Mouse (Mus musculus): ENCODE measurements at regions not wholly inside any gene's neighbourhood (a gene's known extent, or its start where the extent isn't known, plus 50 kb on each side); places are given as distances from the start of the nearest gene placed in this dataset.
"Not testable (repeated sequence)": the region's sequence is repeated elsewhere in the genome, so short reads cannot be mapped to it uniquely, and the experiment has no call there.

- no peak for DNase-seq (ENCODE audit: low read depth)
Observed at GRCm38 (mm10) chr14:86315974-86316373, 825.1 kb downstream of the Diaph3 start.

DNA sequence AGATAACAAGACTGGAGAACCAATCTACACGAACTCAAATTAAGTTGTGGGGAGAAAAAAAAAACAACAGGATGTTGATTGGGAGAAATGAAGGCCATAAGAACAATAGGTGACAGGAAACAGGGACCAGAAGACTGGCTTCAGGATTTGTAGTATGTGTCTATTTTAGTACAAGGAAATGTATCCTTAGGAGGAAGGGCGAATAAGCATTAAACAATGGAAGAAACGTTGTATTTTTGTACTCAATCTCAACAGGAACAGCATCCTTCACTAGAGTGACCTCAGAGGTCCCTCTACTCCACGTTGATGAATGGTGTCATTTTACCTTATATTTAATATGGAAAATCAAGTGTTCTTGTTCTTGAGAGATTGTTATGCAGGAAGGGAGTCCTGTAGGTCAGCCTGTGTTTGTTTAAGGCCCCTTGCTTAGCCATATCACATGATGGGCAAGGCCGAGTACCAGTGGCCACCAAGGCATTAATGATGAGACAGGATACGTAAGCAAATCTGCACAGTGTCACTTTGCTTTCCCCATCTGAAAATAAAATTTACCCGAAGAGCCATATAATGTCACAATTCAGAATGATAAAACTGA lies 832.0 kb downstream of the Diaph3 start:
- no peak for DNase-seq (ENCODE audit: low read depth)

DNA sequence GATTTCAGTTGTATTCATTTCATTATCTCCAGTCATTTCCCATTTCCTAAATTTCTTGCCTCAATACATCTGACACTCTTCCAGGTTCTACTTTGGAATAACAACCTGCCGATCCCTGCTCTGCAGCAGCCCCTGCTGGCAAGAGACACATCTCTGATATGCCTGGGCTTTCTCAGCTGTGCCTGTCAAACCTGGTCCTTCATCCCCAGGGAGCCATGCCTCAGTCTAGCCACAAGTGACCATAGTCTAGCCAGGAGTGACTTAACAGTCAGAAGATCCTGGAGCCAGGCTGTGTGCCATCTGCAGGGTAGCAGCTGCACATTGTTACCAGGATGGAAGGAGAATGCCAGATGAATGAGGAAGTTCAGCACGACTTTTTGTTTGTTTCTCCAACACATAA lies 833.2 kb downstream of the Diaph3 start:
- DNase-seq (ENCODE audit: low read depth), result no peak

GRCm38 (mm10) chr14:86301666-86302065 lies 839.4 kb downstream of the Diaph3 start:
- DNase-seq (ENCODE audit: low read depth), result no peak

DNA sequence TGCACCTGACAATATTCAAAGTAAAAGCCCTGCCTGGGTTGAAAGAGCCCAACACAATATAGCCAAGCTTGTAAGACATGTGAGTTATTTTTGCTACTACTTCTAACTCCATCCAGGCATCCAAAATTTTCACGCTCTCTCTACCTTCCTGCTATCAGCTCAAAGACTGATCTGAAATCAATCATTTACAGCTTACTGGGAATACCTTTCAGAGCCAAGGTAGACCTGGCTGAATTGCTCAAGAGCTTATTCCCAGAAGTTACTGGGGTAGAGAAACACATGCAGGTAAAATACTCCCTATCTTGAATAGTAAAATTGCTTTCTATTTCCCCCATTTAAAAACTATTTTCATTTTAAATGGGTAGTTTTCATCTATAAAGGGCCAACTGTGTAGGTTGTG lies 840.2 kb downstream of the Diaph3 start:
- DNase-seq (ENCODE audit: low read depth), result no peak

DNA sequence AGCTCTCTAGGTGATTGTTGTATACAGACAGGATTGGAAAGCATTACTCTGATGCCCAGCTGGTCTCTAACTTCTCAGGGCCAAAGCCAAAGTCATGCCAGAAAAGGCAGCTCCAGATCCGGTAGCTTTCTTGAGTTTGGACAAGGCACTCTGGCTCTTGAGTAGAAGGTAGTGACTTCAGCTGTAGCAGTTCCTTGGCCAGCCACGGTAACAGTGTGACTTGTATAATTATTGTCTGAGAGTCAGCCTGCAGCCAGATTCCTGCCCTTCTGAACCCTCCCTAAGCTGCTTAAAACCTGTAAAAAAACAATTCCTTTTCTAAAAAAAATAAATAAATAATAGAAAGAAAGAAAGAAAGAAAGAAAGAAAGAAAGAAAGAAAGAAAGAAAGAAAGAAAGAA lies 843.0 kb downstream of the Diaph3 start:
- DNase-seq (ENCODE audit: low read depth), result no peak

- not testable (repeated sequence) for DNase-seq (ENCODE audit: low read depth)
Observed at GRCm38 (mm10) chr14:86294606-86295005, 846.4 kb downstream of the Diaph3 start.

DNA sequence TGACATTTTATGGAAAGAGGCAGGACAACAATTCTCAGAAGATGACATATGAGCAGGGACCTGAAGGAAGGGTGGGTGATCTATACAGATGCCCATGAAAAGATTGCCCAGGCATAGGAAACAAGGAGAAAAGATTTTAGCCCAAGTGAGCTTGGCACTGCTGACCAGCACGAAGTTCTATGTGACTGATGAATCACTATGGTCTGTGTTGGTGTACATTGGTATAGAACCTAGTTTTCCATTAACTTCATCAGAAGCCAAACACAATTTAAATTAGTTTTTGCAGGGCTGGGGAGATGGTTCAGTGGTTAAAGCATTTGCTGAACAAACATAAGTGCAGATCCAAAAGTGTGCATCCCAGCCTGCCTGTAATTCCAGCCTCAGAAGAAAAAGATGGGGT lies 847.2 kb downstream of the Diaph3 start:
- DNase-seq (ENCODE audit: low read depth), result no peak

GRCm38 (mm10) chr14:86293371-86293770 lies 847.7 kb downstream of the Diaph3 start:
- DNase-seq (ENCODE audit: low read depth), result no peak

DNA sequence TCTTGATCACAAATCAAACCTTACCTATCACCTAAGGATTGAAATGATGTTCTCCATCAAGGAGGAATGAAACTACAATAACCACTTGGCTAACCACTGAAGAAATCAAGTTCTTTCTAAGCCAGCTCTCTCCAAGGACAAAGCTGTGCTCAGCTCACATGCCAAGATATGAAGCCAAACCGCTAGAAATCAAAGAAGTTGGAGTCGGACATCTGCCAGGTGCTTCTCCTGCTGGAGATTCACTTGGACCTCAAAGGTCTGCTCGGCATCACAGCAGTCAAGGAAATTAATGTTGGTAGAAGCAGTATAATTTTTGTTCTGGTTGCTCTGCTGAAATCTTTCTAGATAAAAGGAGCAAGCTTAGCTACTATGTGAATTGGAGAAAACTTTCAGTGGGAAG lies 850.5 kb downstream of the Diaph3 start:
- DNase-seq (ENCODE audit: low read depth), result no peak

GRCm38 (mm10) chr14:86261640-86262230 lies 879.3 kb downstream of the Diaph3 start:
- no peak for DNase-seq (ENCODE audit: low read depth)

DNA sequence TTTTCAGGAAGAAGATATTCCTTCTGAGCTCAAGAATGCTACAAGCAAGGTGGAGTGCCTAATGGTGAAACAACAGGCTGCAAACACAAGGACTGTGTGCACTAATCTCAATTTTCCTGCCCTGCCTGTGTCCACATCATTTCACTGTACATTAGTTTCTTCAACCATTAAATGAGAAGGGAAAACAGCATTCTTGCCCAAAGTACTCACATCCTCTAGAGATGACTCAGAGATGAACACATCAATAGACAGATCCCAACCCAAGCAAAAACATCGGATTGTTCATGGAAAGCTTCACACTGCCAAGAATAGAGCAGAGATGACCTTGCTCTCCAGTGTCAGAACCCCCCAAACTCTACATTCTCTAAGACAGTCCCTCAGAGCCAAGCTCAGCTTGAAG lies 886.8 kb downstream of the Diaph3 start:
- DNase-seq (ENCODE audit: low read depth), result no peak

- no peak for DNase-seq (ENCODE audit: low read depth)
Observed at GRCm38 (mm10) chr14:86251617-86252016, 889.4 kb downstream of the Diaph3 start.

DNA sequence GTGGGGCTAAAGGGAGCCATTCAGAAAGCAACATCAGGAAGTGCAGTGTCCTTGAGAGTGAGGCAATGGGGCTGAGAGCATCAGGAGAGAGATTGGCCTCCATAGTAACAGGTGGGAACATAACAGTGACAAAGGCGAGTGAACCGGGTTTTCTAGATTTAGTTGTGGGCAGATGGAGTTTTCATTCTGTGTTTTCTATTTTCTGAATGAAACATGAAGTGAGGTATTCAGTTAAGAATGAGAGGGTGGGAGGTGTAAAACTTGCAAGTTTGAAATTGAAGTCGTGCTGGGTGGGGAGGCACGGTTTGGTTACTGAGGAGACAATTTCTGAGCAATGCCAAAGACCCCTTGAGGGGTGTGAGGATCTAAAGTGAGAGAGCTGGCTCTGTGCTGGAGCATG lies 893.3 kb downstream of the Diaph3 start:
- no peak for DNase-seq (ENCODE audit: low read depth)

DNA sequence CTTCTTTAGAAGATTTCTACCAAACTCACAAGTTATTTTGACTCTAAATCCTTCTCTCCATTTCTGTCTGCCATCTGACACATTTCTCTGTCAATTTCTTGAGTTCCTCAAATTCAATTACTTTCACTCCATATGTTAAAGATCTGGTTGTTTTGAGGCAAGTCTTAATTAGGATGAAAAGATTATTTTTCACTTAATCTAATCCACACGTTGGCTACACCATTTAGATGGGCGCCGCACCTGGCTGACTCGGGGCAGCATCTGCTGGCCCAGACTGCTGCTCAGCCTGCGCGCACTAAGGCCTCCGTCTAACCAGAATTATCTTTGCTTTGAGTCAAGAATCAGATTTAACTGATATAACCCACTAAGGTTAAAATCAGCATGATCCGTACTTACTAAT lies 894.3 kb downstream of the Diaph3 start:
- DNase-seq (ENCODE audit: low read depth), result no peak

GRCm38 (mm10) chr14:86243662-86244061 lies 897.4 kb downstream of the Diaph3 start:
- peak; percentile 35 for DNase-seq (ENCODE audit: low read depth)

DNA sequence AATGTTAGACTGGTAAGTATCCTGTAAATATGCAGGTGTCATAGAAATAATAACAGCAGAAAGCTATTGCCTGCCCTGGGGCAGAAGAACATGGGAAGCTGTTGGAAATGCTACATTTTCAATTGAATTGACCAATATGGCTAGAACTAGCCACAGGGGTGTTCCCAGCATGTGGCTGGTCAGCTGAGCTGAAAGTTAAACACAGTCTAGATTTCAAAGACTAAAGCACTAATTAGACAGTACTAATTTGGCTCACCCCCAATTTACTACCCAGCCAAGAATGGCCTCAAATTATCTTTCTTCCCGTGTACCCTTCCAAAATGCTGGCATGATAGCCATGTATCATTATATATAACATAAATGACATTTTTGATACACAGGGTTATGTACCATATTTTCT lies 898.2 kb downstream of the Diaph3 start:
- no peak for DNase-seq (ENCODE audit: low read depth)

DNA sequence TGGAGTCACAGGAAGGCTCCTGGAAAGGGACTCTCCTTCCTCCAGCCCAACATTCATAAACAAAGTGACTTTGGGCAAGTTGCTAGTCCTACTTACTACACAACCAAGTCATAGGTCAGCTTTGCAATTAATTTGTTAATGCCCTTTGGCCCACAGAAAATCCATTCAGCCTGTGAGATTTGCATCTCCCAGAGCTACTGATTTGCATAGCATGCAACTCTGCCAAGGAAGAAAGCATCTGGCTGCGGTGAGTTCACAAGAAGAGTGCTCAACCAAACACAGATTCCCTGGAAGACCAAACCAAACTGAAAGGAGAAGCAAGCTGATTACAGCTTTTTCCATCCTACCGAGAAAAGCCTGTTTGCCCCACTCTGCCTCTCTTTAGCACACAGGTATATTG lies 901.9 kb downstream of the Diaph3 start:
- DNase-seq (ENCODE audit: low read depth), result no peak

GRCm38 (mm10) chr14:86233305-86233704 lies 907.7 kb downstream of the Diaph3 start:
- peak; percentile 77 for DNase-seq (ENCODE audit: low read depth)

GRCm38 (mm10) chr14:86230609-86231008 lies 910.4 kb downstream of the Diaph3 start:
- no peak for DNase-seq (ENCODE audit: low read depth)

DNA sequence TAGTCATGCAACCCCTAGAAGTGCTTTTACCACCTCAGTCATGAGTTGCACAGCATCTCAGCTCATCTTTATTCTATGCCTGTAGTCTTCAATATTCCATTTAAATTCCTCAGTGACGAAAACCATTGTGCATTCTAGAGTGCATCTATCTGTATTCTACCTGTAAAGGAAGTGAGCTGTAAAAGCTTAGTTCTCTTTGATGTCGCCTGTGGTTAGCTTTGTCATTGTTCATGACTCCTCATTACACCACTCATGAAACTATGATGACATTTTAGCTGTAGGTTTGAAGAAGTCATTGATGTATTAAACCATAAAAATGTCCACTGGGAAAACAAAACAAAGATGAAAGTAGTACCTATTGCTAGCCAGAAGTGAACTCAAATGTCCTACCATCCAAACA lies 911.3 kb downstream of the Diaph3 start:
- DNase-seq (ENCODE audit: low read depth), result no peak

- peak; percentile 25 for DNase-seq (ENCODE audit: low read depth)
Observed at GRCm38 (mm10) chr14:86215711-86216110, 925.3 kb downstream of the Diaph3 start.

- no peak for DNase-seq (ENCODE audit: low read depth)
Observed at GRCm38 (mm10) chr14:86211654-86212053, 929.4 kb downstream of the Diaph3 start.

- no peak for DNase-seq (ENCODE audit: low read depth)
Observed at GRCm38 (mm10) chr14:86204582-86204981, 936.5 kb downstream of the Diaph3 start.
